Mouse (Mus musculus): Measurements from ENCODE around the gene Naglu.

Naglu gene

DNA sequence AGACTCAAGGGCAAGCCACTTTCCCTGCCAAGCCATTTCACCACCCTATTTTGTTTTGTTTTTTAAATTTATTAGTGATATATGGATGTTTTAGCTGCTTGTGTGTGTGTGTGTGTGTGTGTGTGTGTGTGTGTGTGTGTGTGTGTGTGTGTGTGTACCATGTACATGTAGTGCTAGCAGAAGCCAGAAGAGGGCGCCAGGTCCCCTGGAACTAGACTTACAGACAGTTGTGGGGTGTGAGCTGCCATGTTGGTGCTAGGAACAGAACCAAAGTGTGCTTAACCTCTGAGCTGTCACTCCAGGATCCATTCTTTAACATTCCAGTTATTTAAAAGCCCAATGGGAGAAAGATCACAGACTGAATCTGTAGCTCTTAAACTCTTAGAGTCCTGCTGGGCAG lies 57.3 kb downstream of the Naglu start:
- no peak for DNase-seq

All from lung, postnatal 14 days (tissue).